Mouse (Mus musculus): ENCODE results near the gene Mucl3.

- TF ChIP-seq EP300 (IDR thresholded peaks at IDR 0.05; ENCODE audit: low read length) = no peak
- no peak for TF ChIP-seq MAZ (IDR thresholded peaks at IDR 0.05; ENCODE audit: low read depth, low read length)
- no peak for TF ChIP-seq CTCF (conservative IDR thresholded peaks at IDR 0.05 in 1 of 2, IDR thresholded peaks at IDR 0.05 in 1 of 2; ENCODE audit: low read depth in 2 of 2, low read length in 2 of 2)
- TF ChIP-seq NELFE (IDR thresholded peaks at IDR 0.05; ENCODE audit: low read depth, low read length) = no peak
- TF ChIP-seq TBP (conservative IDR thresholded peaks at IDR 0.05; ENCODE audit: low read depth, low read length) = no peak
- no peak for TF ChIP-seq USF1 (IDR thresholded peaks at IDR 0.05; ENCODE audit: low read depth, low read length)
- TF ChIP-seq ETS1 (conservative IDR thresholded peaks at IDR 0.05; ENCODE audit: low read depth, low read length) = no peak
- TF ChIP-seq HCFC1 (IDR thresholded peaks at IDR 0.05; ENCODE audit: low read depth, low read length) = no peak
Measured at GRCm38 (mm10) chr17:35669731-35670130, 26.2 kb upstream of the Mucl3 start.
